Mouse (Mus musculus): ENCODE measurements at regions not wholly inside any gene's neighbourhood (a gene's known extent, or its start where the extent isn't known, plus 50 kb on each side); places are given as distances from the start of the nearest gene placed in this dataset.

DNA sequence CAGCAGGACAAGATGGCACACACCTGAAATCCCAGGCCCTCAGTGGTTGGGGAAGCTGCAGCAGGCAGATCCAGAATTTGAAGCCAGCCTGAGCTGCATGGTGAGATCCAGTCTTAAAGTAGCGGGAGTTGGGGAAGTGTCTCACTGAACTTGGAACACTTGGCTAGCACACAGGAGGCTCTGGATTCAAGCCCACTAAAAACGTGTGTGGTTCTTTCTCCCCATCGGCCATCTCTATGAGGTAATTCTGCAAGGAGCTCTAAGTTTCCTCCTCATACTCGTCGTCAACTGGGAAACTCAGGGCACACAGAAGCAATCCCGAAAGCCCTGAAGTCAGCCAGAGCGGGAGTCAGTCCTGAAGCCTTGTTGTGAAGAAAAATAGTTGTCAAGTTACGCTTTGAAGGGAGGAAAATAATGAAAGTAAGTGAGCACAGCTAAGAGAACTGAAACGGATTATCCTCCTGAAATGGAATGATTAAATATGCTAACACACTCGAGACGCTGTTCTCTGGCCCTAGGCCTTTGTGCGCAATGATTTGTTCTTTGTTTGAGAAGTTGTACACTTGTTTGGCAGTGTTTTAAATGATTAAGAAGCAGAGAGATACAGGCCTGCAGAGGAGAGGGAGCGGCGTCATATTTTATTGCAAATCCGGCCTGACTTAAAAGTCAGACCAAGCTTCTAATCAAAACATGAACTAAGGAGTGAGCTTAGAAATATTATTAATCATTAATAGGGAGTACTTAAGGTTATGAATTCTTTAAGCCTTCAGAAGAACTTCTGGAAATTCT, 69.0 kb upstream of the Ercc4 start:
- no peak for DNase-seq (ENCODE audit: low spot score in 2 of 2)

DNA sequence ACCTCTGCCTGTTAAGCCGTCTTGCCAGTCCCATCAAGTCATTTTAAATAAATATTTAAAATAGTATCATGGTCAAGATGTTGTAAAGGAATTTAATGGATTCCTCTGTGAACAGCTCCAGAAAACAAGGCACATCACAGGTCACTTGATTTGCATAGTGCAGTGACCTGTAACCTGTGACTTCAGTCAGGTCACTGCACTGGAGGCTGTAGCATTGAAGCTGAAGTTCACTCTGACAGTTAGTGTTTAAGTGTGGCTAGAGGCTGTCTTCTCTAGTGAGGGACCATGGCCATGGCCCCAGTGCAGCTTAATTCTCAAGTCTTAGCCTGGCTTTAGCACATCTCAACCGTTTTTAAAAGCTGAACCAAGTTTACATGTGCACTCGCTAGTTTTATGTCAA, 68.1 kb upstream of the Ercc4 start:
- no peak for DNase-seq (ENCODE audit: low spot score in 2 of 2)

DNA sequence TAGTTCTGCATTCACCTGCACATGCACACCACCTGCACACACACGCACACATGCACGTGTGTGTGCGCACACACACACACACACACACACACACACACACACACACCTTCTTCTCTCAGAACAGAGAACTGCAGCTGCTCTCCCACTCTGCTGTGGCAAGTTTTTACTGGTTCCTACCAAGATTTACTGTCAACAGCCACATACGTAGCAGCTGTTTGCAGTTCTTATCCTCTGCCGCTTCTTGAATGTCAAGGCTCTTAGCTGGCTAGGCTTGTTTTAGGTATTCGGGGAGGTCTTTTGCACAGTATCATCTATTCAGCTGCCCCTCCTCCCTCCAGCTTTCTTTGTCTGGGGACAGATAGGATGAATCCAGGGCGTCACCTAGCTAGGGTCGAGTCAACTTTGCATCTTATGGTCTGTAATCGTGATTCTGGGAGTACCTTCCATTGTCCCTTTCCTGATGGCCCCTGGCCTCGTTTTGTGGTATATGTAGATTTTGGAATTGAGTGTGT, 64.3 kb upstream of the Ercc4 start:
- DNase-seq (ENCODE audit: low spot score in 2 of 2) = no peak

DNA sequence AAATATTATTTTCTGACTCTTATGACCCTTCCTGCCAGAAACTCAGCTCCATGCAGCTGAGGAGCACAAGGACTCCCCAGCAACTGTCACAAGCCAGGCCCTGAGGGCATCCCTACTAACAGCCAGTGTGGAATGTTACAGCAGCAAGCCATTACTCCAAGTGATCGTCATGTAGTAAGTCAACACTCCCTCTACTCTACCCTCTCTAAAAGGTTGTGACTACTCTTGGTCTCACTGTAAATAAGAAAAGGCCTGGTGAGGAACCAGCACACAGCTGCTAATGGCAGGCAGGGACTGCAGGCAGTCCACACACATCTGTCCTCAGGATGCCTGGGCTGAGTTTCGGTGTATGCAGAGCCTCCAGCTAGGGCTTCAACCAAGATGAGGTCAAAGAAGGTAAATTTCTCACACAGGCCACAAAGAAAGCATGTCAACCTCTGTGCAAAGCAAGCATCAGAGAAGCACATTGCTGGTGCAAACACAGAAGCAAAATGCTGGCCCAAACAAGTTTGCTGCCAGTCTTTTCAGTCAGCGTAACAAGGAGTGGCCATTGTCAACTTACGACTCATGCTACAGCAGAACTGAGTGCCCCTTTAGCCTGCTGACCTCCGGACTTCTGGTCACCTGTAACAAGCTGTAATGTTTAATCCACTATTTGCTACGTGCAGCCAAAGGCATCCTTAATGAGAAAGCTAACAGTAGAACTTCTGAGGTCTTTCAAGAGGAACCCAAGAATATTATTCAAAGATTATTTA, 62.9 kb upstream of the Ercc4 start:
- DNase-seq (ENCODE audit: low spot score in 2 of 2) = no peak

DNA sequence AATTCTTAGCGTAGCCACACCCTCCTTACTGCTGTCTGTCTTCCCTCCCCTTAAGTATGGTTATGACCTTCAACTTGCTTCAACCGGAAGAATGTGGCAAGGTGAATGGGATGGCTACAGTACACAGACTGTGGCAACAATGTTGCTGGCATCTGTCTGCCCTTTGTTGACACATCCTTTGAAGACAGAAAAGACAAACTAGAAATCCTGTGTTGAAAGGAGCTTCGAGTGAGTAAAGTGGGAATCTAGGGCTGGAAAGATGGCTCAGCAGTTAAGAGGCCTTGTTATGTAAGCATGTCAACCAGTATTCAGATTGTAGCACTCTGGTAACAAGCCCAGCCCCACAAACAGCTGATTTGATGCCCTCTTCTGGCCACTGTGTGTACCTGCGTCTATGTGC, 60.2 kb upstream of the Ercc4 start:
- no peak for DNase-seq (ENCODE audit: low spot score in 2 of 2)

DNA sequence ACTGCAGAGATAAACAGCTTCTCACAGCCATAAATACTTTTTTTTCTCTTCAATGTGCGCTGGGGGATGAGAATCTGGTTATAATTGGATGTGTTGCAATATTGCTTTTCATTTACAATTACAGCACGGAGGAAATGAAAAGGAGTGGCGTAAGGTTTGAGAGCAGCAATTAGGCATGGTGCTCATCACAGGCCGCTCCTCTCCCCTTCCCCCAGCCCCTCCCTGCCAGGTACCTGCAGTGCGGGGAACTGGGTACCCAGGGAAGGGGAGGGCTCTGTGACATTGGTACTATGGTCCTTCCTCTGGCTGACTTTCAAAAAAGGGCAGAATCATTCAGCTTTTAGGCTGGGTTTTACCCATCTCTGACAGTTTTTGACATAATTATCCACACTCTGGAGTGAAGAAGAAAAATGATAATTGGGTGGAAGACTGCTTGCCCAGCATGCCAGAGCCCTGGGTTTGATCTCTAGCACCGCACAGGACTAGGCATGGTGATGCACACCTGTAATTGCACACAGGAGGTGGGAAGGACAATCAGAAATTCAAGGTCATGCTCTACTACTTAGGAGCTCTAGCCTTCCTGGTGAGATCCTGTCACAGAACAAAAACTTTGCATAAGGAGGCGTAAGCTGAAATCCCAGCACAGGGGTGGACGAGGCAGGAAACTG, 59.1 kb upstream of the Ercc4 start:
- no peak for DNase-seq (ENCODE audit: low spot score in 2 of 2)

DNA sequence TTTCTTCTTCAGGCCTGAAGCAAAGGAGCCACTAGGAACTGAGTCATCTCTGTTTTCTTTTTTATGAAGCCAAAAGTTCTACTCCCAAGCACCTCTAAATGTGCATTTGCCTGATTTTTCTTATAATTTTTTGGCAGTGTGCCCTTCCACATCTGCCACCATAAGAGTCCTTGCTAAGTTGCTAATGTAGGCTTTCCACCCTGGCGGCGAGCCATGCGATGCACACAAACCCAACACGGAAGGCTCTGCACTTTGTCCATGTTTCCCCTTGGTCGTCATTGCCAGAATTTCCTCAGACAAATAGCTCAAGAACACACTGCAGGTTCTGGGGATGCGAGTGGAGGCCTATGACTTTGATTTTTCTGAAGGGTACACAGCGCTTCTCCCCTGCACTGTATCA, 54.5 kb upstream of the Ercc4 start:
- no peak for DNase-seq (ENCODE audit: low spot score in 2 of 2)

All from right cerebral cortex, adult 2 months (tissue).